Mouse (Mus musculus) cerebellum, adult 11-12 months (tissue): ENCODE data around the gene Polr3gl.
"Not testable (repeated sequence)": the region's sequence is repeated elsewhere in the genome, so short reads cannot be mapped to it uniquely, and the experiment has no call there.

ENCODE experiments used
- DNase-seq: peaks from one replicate; pipeline ENCODE4 v3.0.0; 2022

The Polr3gl gene

GRCm38 (mm10) chr3:96593790-96594560 is at the start of gene Polr3gl:
Gene Polr3gl (minus strand): TSS chr3:96594181.
- peak; percentile 96 for DNase-seq

- DNase-seq, result peak; percentile 32
These were observed 45.2 kb upstream of the Polr3gl start for GRCm38 (mm10) chr3:96639219-96639618.

GRCm38 (mm10) chr3:96636448-96636847 is 42.5 kb upstream of the Polr3gl start:
- peak; percentile 25 for DNase-seq

GRCm38 (mm10) chr3:96635906-96636305 is 41.9 kb upstream of the Polr3gl start:
- DNase-seq, result no peak

GRCm38 (mm10) chr3:96634928-96635879 is 41.2 kb upstream of the Polr3gl start, which contains the start of the genes Pex11b and Gm42957:
Gene Pex11b (plus strand): TSS chr3:96635376.
Gene Gm42957 (plus strand): TSS chr3:96635474.
- peak; percentile 82 for DNase-seq

GRCm38 (mm10) chr3:96634015-96634414 is 40.0 kb upstream of the Polr3gl start:
- DNase-seq, result no peak

GRCm38 (mm10) chr3:96632058-96632457 is 38.1 kb upstream of the Polr3gl start:
- no peak for DNase-seq

- DNase-seq, result peak; percentile 95
These were observed 36.0 kb upstream of the Polr3gl start, which contains the start of gene Rbm8a for GRCm38 (mm10) chr3:96629729-96630600. Gene Rbm8a (plus strand): TSS chr3:96629933.

- DNase-seq, result no peak
These were observed 29.2 kb upstream of the Polr3gl start for GRCm38 (mm10) chr3:96623201-96623600.

- DNase-seq, result no peak
These were observed 24.0 kb upstream of the Polr3gl start for GRCm38 (mm10) chr3:96617941-96618340.

GRCm38 (mm10) chr3:96606618-96607017 is 12.6 kb upstream of the Polr3gl start:
- no peak for DNase-seq

GRCm38 (mm10) chr3:96606007-96606406 is 12.0 kb upstream of the Polr3gl start:
- DNase-seq, result not testable (repeated sequence)

GRCm38 (mm10) chr3:96603311-96603710 is 9.3 kb upstream of the Polr3gl start:
- peak; percentile 70 for DNase-seq

GRCm38 (mm10) chr3:96602704-96603084 is 8.7 kb upstream of the Polr3gl start:
- DNase-seq, result no peak

GRCm38 (mm10) chr3:96601941-96602703 is 8.1 kb upstream of the Polr3gl start:
- peak; percentile 66 for DNase-seq

GRCm38 (mm10) chr3:96601251-96601787 is 7.3 kb upstream of the Polr3gl start:
- peak; percentile 82 for DNase-seq

GRCm38 (mm10) chr3:96600639-96601250 is 6.8 kb upstream of the Polr3gl start, which contains the start of gene Lix1l:
Gene Lix1l (plus strand): TSS chr3:96601149.
- peak; percentile 95 for DNase-seq

GRCm38 (mm10) chr3:96599411-96599810 is 5.4 kb upstream of the Polr3gl start:
- no peak for DNase-seq

GRCm38 (mm10) chr3:96599069-96599393 is 5.0 kb upstream of the Polr3gl start:
- DNase-seq, result no peak

- peak; percentile 73 for DNase-seq
These were observed 4.4 kb upstream of the Polr3gl start for GRCm38 (mm10) chr3:96598156-96599068.
